Mouse (Mus musculus): ENCODE results near the gene Slc7a1.

GRCm38 (mm10) chr5:148380246-148380504, 19.5 kb downstream of the Slc7a1 start:
- TF ChIP-seq CTCF (IDR thresholded peaks at IDR 0.05; ENCODE audit: control insufficient read depth, insufficient read depth, low read length) (no peak), POLR2A (IDR thresholded peaks at IDR 0.05; ENCODE audit: borderline replicate concordance, control insufficient read depth, low read depth, low read length) (no peak)

All from bone marrow, adult 2 months (tissue).